Mouse (Mus musculus): ENCODE results near the gene Igf2bp2. TPM values are rescaled to one million over a fixed set of nuclear protein-coding genes. Genes with fewer than 3 reads are reported as not detected.
A peak's percentile ranks its signal among the peaks of the same experiment; 100 is the strongest.

Gene Igf2bp2
- polyA plus RNA-seq, 1 experiment, result 1.8 TPM

- H3K27ac ChIP-seq (ENCODE audit: control insufficient read depth, insufficient read depth, low read length), result no peak overlapping the region
- WGBS, result 97% methylated on average over 4 of the region's 4 CpGs
These were observed 44.9 kb downstream of the Igf2bp2 start for GRCm38 (mm10) chr16:22118151-22118550.

GRCm38 (mm10) chr16:22116748-22117147, 46.4 kb downstream of the Igf2bp2 start:
- 99% methylated on average over 4 of the region's 4 CpGs for WGBS
- TF ChIP-seq CTCF (IDR thresholded peaks at IDR 0.05; ENCODE audit: borderline replicate concordance, control insufficient read depth, extremely low read depth, insufficient read depth, low read length, poor library complexity), result no peak
- no peak for TF ChIP-seq POLR2A (IDR thresholded peaks at IDR 0.05; ENCODE audit: control insufficient read depth, extremely low read depth, insufficient read depth, low read length, poor library complexity)
- Histone ChIP-seq H3K36me3 (ENCODE audit: control insufficient read depth, insufficient read depth, low read length) (no peaks in the 10 kb centered on the region), H3K4me3 (ENCODE audit: control insufficient read depth, insufficient read depth, low read length) (no peak overlapping the region), H3K4me1 (replicated peaks; ENCODE audit: control insufficient read depth, insufficient read depth, low read length) (peaks cover 9% of the 10 kb centered on the region), H3K27ac (ENCODE audit: control insufficient read depth, insufficient read depth, low read length) (no peak overlapping the region), H3K27me3 (ENCODE audit: control insufficient read depth, insufficient read depth, low read length) (no peaks in the 10 kb centered on the region)
- DNase-seq, result no peak

More at GRCm38 (mm10) chr16:22118151-22118550, 44.9 kb downstream of the Igf2bp2 start:
- Histone ChIP-seq H3K4me1 (replicated peaks; ENCODE audit: control insufficient read depth, insufficient read depth, low read length) (peaks cover 9% of the 10 kb centered on the region), H3K4me3 (ENCODE audit: control insufficient read depth, insufficient read depth, low read length) (no peak overlapping the region), H3K27me3 (ENCODE audit: control insufficient read depth, insufficient read depth, low read length) (no peaks in the 10 kb centered on the region), H3K36me3 (ENCODE audit: control insufficient read depth, insufficient read depth, low read length) (no peaks in the 10 kb centered on the region)
- no peak for DNase-seq
- no peak for TF ChIP-seq POLR2A (IDR thresholded peaks at IDR 0.05; ENCODE audit: control insufficient read depth, extremely low read depth, insufficient read depth, low read length, poor library complexity)
- TF ChIP-seq CTCF (IDR thresholded peaks at IDR 0.05; ENCODE audit: borderline replicate concordance, control insufficient read depth, extremely low read depth, insufficient read depth, low read length, poor library complexity), result no peak

GRCm38 (mm10) chr16:22116058-22116457, 47.0 kb downstream of the Igf2bp2 start:
- H3K36me3 ChIP-seq (ENCODE audit: control insufficient read depth, insufficient read depth, low read length), result no peaks in the 10 kb centered on the region
- no peak for DNase-seq
- WGBS, result 31% methylated on average over 6 of the region's 6 CpGs
- no peak overlapping the region for H3K27ac ChIP-seq (ENCODE audit: control insufficient read depth, insufficient read depth, low read length)
- H3K4me3 ChIP-seq (ENCODE audit: control insufficient read depth, insufficient read depth, low read length), result no peak overlapping the region
- TF ChIP-seq POLR2A (IDR thresholded peaks at IDR 0.05; ENCODE audit: control insufficient read depth, extremely low read depth, insufficient read depth, low read length, poor library complexity) (no peak), CTCF (IDR thresholded peaks at IDR 0.05; ENCODE audit: borderline replicate concordance, control insufficient read depth, extremely low read depth, insufficient read depth, low read length, poor library complexity) (no peak)
- H3K4me1 ChIP-seq (replicated peaks; ENCODE audit: control insufficient read depth, insufficient read depth, low read length), result peaks cover 9% of the 10 kb centered on the region
- no peaks in the 10 kb centered on the region for H3K27me3 ChIP-seq (ENCODE audit: control insufficient read depth, insufficient read depth, low read length)

- Histone ChIP-seq H3K4me3 (ENCODE audit: control insufficient read depth, insufficient read depth, low read length) (no peak overlapping the region), H3K36me3 (ENCODE audit: control insufficient read depth, insufficient read depth, low read length) (no peaks in the 10 kb centered on the region), H3K27ac (ENCODE audit: control insufficient read depth, insufficient read depth, low read length) (no peak overlapping the region), H3K27me3 (ENCODE audit: control insufficient read depth, insufficient read depth, low read length) (no peaks in the 10 kb centered on the region), H3K4me1 (replicated peaks; ENCODE audit: control insufficient read depth, insufficient read depth, low read length) (no peaks in the 10 kb centered on the region)
- DNase-seq, result no peak
- WGBS, result 95% methylated on average over 1 of the region's 1 CpGs
- no peak for TF ChIP-seq POLR2A (IDR thresholded peaks at IDR 0.05; ENCODE audit: control insufficient read depth, extremely low read depth, insufficient read depth, low read length, poor library complexity)
- no peak for TF ChIP-seq CTCF (IDR thresholded peaks at IDR 0.05; ENCODE audit: borderline replicate concordance, control insufficient read depth, extremely low read depth, insufficient read depth, low read length, poor library complexity)
These were observed 53.1 kb downstream of the Igf2bp2 start for GRCm38 (mm10) chr16:22110036-22110435.

GRCm38 (mm10) chr16:22109159-22109558, 53.9 kb downstream of the Igf2bp2 start:
- no peak for DNase-seq
- Histone ChIP-seq H3K4me3 (ENCODE audit: control insufficient read depth, insufficient read depth, low read length) (no peak overlapping the region), H3K27me3 (ENCODE audit: control insufficient read depth, insufficient read depth, low read length) (no peaks in the 10 kb centered on the region), H3K27ac (ENCODE audit: control insufficient read depth, insufficient read depth, low read length) (no peak overlapping the region), H3K4me1 (replicated peaks; ENCODE audit: control insufficient read depth, insufficient read depth, low read length) (no peaks in the 10 kb centered on the region), H3K36me3 (ENCODE audit: control insufficient read depth, insufficient read depth, low read length) (no peaks in the 10 kb centered on the region)
- no peak for TF ChIP-seq CTCF (IDR thresholded peaks at IDR 0.05; ENCODE audit: borderline replicate concordance, control insufficient read depth, extremely low read depth, insufficient read depth, low read length, poor library complexity)
- no peak for TF ChIP-seq POLR2A (IDR thresholded peaks at IDR 0.05; ENCODE audit: control insufficient read depth, extremely low read depth, insufficient read depth, low read length, poor library complexity)
- 93% methylated on average over 4 of the region's 4 CpGs for WGBS

GRCm38 (mm10) chr16:22107897-22108516, 55.1 kb downstream of the Igf2bp2 start:
- H3K27ac ChIP-seq (ENCODE audit: control insufficient read depth, insufficient read depth, low read length), result no peak overlapping the region
- H3K4me3 ChIP-seq (ENCODE audit: control insufficient read depth, insufficient read depth, low read length), result no peak overlapping the region
- peak; percentile 60 for DNase-seq
- WGBS, result 46% methylated on average over 7 of the region's 7 CpGs
- no peak for TF ChIP-seq POLR2A (IDR thresholded peaks at IDR 0.05; ENCODE audit: control insufficient read depth, extremely low read depth, insufficient read depth, low read length, poor library complexity)
- TF ChIP-seq CTCF (IDR thresholded peaks at IDR 0.05; ENCODE audit: borderline replicate concordance, control insufficient read depth, extremely low read depth, insufficient read depth, low read length, poor library complexity), result no peak
- H3K4me1 ChIP-seq (replicated peaks; ENCODE audit: control insufficient read depth, insufficient read depth, low read length), result no peaks in the 10 kb centered on the region
- no peaks in the 10 kb centered on the region for H3K36me3 ChIP-seq (ENCODE audit: control insufficient read depth, insufficient read depth, low read length)
- no peaks in the 10 kb centered on the region for H3K27me3 ChIP-seq (ENCODE audit: control insufficient read depth, insufficient read depth, low read length)
